Mouse (Mus musculus): ENCODE results near the gene Scn9a.

DNA sequence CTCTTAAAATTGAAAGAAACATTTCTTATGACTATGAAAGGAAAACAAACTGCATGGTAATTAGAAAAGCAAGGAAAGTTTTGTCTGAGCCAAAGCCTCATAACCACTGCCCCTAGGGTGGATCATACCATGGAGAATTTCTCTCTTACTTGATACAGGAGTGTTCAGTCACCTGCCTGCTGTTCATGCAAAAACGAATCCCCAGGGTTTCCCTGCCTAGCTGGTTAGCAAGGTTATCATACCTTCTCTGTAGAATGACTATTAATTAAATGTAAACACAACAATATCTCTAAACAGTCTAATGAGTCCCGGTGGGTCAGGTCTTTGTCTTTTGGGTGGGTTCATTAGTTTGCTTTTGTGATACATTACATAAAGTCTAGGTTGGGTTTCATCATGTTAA is 123.3 kb downstream of the Scn9a start:
- TF ChIP-seq CTCF (IDR thresholded peaks at IDR 0.05; ENCODE audit: borderline replicate concordance, insufficient read depth, low read length) (no peak), POLR2A (IDR thresholded peaks at IDR 0.05; ENCODE audit: low read depth, low read length) (no peak)
